Mouse (Mus musculus) stomach, embryonic 15.5 days (tissue): Measurements from ENCODE around the gene Irf4. TPM values are rescaled to one million over a fixed set of nuclear protein-coding genes. Genes with fewer than 3 reads are reported as not detected.

Experiments used
- ATAC-seq: fragments of 200-750 bp; cut with Nextera tagmentation; 2 replicates; pipeline ENCODE4 v1.8.0; 2017; ENCODE audit warnings: low read depth, moderate number of reproducible peaks, moderate TSS enrichment; ENCODE audit not compliant: insufficient read depth, low FRiP score
- H3K27ac ChIP-seq: fragments of 300-500 bp; sonication (generic); 2 replicates; pipeline ENCODE4 v1.5.1; 2015; ENCODE audit warnings: mild to moderate bottlenecking, inconsistent platforms
- H3K27me3 ChIP-seq: fragments of 300-500 bp; sonication (generic); replicated peaks from 2 replicates; pipeline ENCODE4 v1.6.1; 2015; ENCODE audit warnings: inconsistent platforms
- H3K36me3 ChIP-seq: fragments of 300-500 bp; sonication (generic); 2 replicates; pipeline ENCODE4 v1.6.1; 2015; ENCODE audit warnings: inconsistent platforms
- H3K4me1 ChIP-seq: fragments of 300-500 bp; sonication (generic); 2 replicates; pipeline ENCODE4 v1.6.1; 2015; ENCODE audit warnings: inconsistent platforms
- H3K4me2 ChIP-seq: fragments of 300-500 bp; sonication (generic); 2 replicates; pipeline ENCODE4 v1.6.1; 2015; ENCODE audit warnings: mild to moderate bottlenecking, inconsistent platforms
- H3K4me3 ChIP-seq: fragments of 300-500 bp; sonication (generic); replicated peaks from 2 replicates; pipeline ENCODE4 v1.5.1; 2015; ENCODE audit warnings: inconsistent platforms
- H3K9ac ChIP-seq: fragments of 300-500 bp; sonication (generic); 2 replicates; pipeline ENCODE4 v1.6.1; 2015; ENCODE audit warnings: inconsistent platforms
- H3K9me3 ChIP-seq: fragments of 300-500 bp; sonication (generic); 2 replicates; pipeline ENCODE4 v1.6.1; 2016; ENCODE audit warnings: inconsistent platforms
- WGBS: fragments of 180-500 bp; shearing (Covaris S2); methylation state at CpG from one replicate; pipeline ENCODE4 v1.1.7; 2015; 5-methylcytosine and 5-hydroxymethylcytosine counted together
- polyA plus RNA-seq: library from polyadenylated mRNA; unstranded; fragments of >200 nt; fragmentation: Nextera tagmentation; extraction: Ambion mirVana; gene quantifications from 2 replicates; pipeline ENCODE4 v1.2.1, GENCODE M21; 2015

Gene Irf4
- polyA plus RNA-seq, 1 experiment from 2014 or later: 0.09 TPM

DNA sequence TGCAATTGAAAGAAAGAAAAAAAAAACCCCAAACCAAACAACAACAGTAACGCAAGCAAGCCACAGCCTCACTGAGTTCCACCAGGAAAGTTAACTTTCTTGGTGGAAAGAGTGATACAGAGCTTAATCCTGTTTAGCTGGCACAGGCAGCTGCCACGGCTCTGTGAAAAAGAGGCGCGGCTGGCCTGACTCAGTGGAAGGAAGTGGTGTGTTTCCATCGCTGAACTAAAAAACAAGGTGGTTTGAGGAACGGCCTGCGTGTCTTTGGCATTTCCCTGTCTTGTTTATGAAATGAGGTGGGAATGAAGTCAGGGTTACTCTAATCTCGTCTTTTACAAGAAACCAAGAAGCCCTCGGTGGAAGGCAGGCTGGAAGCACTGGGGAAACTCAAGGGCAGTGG, 43.3 kb downstream of the Irf4 start:
- no peak for ATAC-seq
- WGBS: 66% methylated on average over 9 of the region's 9 CpGs

DNA sequence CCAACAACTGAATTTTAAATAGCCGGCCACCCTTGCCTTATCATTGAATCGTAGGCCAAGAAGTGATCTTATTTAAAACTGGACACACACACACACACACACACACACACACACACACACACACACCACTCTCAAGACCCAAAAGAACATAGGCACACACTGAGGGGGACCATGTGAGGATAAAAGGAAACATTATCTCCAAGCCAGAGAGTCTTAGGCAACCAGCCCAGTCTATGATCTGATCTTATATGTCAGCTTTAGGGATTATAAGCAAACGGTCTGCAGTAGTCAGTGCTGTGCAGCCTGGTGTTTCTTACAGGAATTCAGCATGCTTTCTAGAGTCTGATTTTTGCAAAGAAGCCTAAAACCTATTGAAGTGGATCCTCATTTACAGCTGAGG, 43.7 kb downstream of the Irf4 start:
- Histone ChIP-seq H3K36me3 (no peaks in the 10 kb centered on the region), H3K27me3 (no peaks in the 10 kb centered on the region), H3K27ac (no peak overlapping the region), H3K9me3 (no peaks in the 10 kb centered on the region), H3K9ac (no peak overlapping the region), H3K4me1 (0 out of 2 replicates have a peak, but pooled peaks cover 3% of the 10 kb centered on the region), H3K4me3 (no peak overlapping the region), H3K4me2 (no peak overlapping the region)
- WGBS: 61% methylated on average over 3 of the region's 3 CpGs
- ATAC-seq: no peak

More for the DNA sequence above, 43.3 kb downstream of the Irf4 start:
- H3K36me3 ChIP-seq: no peaks in the 10 kb centered on the region
- H3K4me3 ChIP-seq: no peak overlapping the region
- H3K4me1 ChIP-seq: 0 out of 2 replicates have a peak, but pooled peaks cover 3% of the 10 kb centered on the region
- no peaks in the 10 kb centered on the region for H3K27me3 ChIP-seq
- H3K4me2 ChIP-seq: no peak overlapping the region
- H3K9ac ChIP-seq: no peak overlapping the region
- H3K9me3 ChIP-seq: no peaks in the 10 kb centered on the region
- no peak overlapping the region for H3K27ac ChIP-seq

GRCm38 (mm10) chr13:30793196-30793595, 44.2 kb downstream of the Irf4 start:
- WGBS: 83% methylated on average over 4 of the region's 4 CpGs
- no peaks in the 10 kb centered on the region for H3K36me3 ChIP-seq
- H3K9me3 ChIP-seq: no peaks in the 10 kb centered on the region
- 0 out of 2 replicates have a peak, but pooled peaks cover 3% of the 10 kb centered on the region for H3K4me1 ChIP-seq
- no peak overlapping the region for H3K27ac ChIP-seq
- H3K4me3 ChIP-seq: no peak overlapping the region
- ATAC-seq: no peak
- H3K9ac ChIP-seq: no peak overlapping the region
- H3K27me3 ChIP-seq: no peaks in the 10 kb centered on the region
- no peak overlapping the region for H3K4me2 ChIP-seq

DNA sequence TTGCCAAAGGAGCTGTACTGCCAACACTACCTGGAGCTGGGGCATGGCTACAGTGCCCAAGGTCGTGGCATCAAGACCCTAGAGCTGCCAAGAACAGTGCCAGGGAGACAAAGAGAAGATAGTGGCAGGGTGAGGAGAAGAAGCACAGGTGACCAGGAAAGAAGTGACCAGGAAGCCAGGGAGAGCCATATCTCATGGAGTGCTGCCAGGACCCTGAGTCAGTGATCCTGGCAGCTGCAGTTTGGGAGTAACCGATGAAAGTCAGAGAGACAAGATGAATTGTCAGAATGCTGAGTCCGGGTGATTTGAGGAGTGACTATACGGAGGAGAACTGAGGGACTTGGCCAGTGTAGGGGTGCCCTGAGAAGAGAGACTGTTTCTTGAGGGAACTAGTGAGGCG, 44.6 kb downstream of the Irf4 start:
- 74% methylated on average over 5 of the region's 5 CpGs for WGBS
- no peak overlapping the region for H3K4me2 ChIP-seq
- no peak overlapping the region for H3K4me3 ChIP-seq
- no peak for ATAC-seq
- no peaks in the 10 kb centered on the region for H3K27me3 ChIP-seq
- no peaks in the 10 kb centered on the region for H3K9me3 ChIP-seq
- H3K4me1 ChIP-seq: 0 out of 2 replicates have a peak, but pooled peaks cover 3% of the 10 kb centered on the region
- no peak overlapping the region for H3K27ac ChIP-seq
- H3K9ac ChIP-seq: no peak overlapping the region
- H3K36me3 ChIP-seq: no peaks in the 10 kb centered on the region

GRCm38 (mm10) chr13:30795960-30796359, 46.9 kb downstream of the Irf4 start:
- Histone ChIP-seq H3K4me1 (0 out of 2 replicates have a peak, but pooled peaks cover 3% of the 10 kb centered on the region), H3K27ac (no peak overlapping the region), H3K9ac (no peak overlapping the region), H3K4me2 (no peak overlapping the region), H3K9me3 (no peaks in the 10 kb centered on the region), H3K4me3 (no peak overlapping the region), H3K36me3 (no peaks in the 10 kb centered on the region), H3K27me3 (no peaks in the 10 kb centered on the region)
- no peak for ATAC-seq
- 87% methylated on average over 4 of the region's 4 CpGs for WGBS

DNA sequence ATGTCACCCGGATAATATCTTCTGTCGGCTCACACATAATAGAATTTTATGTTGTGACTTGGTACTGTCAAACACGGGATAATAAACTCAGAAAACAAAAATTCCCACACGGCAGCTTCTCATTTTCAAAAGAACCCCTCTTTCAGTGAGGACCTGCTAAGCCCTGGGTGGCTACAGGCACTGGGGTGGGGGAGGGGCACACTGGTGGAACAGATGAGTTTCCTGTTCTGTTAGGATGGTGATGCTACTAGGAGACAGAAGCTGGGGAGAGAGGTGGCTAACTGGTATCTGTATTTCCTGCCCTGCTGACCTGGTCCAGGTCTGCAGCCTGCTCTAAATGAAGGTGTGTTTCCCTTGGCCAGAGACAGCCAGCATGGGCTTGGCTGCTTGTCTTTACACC, 52.9 kb downstream of the Irf4 start:
- Histone ChIP-seq H3K4me1 (no peaks in the 10 kb centered on the region), H3K27me3 (no peaks in the 10 kb centered on the region), H3K27ac (no peak overlapping the region), H3K36me3 (no peaks in the 10 kb centered on the region), H3K4me3 (no peak overlapping the region), H3K9me3 (no peaks in the 10 kb centered on the region), H3K9ac (no peak overlapping the region), H3K4me2 (no peak overlapping the region)
- 76% methylated on average over 4 of the region's 4 CpGs for WGBS
- no peak for ATAC-seq

GRCm38 (mm10) chr13:30802336-30802955, 53.4 kb downstream of the Irf4 start:
- Histone ChIP-seq H3K4me3 (no peak overlapping the region), H3K4me2 (no peak overlapping the region), H3K9ac (no peak overlapping the region), H3K27ac (no peak overlapping the region), H3K9me3 (no peaks in the 10 kb centered on the region), H3K36me3 (no peaks in the 10 kb centered on the region), H3K27me3 (no peaks in the 10 kb centered on the region), H3K4me1 (no peaks in the 10 kb centered on the region)
- 88% methylated on average over 5 of the region's 5 CpGs for WGBS
- ATAC-seq: no peak

- no peak for ATAC-seq
- H3K27ac ChIP-seq: no peak overlapping the region
- no peak overlapping the region for H3K9ac ChIP-seq
- no peaks in the 10 kb centered on the region for H3K4me1 ChIP-seq
- H3K9me3 ChIP-seq: no peaks in the 10 kb centered on the region
- no peak overlapping the region for H3K4me2 ChIP-seq
- WGBS: 90% methylated on average over 7 of the region's 7 CpGs
- H3K36me3 ChIP-seq: no peaks in the 10 kb centered on the region; the same call in 1 of the 2 replicates
- no peak overlapping the region for H3K4me3 ChIP-seq
- H3K27me3 ChIP-seq: no peaks in the 10 kb centered on the region
Measured at GRCm38 (mm10) chr13:30809240-30809639, 60.2 kb downstream of the Irf4 start.

- Histone ChIP-seq H3K4me2 (no peak overlapping the region), H3K4me1 (no peaks in the 10 kb centered on the region), H3K9me3 (no peaks in the 10 kb centered on the region), H3K36me3 (peaks cover 6% of the 10 kb centered on the region), H3K9ac (no peak overlapping the region), H3K4me3 (no peak overlapping the region), H3K27me3 (no peaks in the 10 kb centered on the region), H3K27ac (no peak overlapping the region)
- no peak for ATAC-seq
- 79% methylated on average over 5 of the region's 5 CpGs for WGBS
Measured at GRCm38 (mm10) chr13:30813464-30813863, 64.4 kb downstream of the Irf4 start.

DNA sequence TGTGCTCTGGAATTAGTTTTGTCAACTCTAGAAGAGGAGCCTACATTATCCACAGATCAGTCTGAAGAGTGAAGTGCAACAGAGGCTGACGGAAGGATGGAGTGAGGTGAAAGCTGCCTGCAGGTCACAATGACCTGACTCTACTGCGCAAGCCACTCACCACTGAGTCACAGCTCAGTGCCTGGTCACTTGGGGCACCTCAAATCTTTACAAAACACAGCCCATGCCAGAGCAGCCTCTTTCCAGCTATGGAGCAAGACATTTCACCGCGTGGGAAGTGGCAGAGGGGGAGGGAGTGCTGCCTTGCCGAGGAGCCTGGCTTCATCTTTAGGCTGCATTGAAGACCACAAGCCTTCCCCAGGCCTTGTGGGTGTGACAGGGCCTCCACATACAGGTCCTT, 65.2 kb downstream of the Irf4 start:
- Histone ChIP-seq H3K27me3 (no peaks in the 10 kb centered on the region), H3K9me3 (no peaks in the 10 kb centered on the region), H3K4me2 (no peak overlapping the region), H3K27ac (no peak overlapping the region), H3K4me3 (no peak overlapping the region), H3K9ac (no peak overlapping the region), H3K4me1 (no peaks in the 10 kb centered on the region), H3K36me3 (peaks cover 6% of the 10 kb centered on the region)
- WGBS: 79% methylated on average over 5 of the region's 5 CpGs
- ATAC-seq: no peak

Other genes with a start within 250 kb of the Irf4 start
- gene Uqcrfs1, start 203.9 kb upstream of the Irf4 start, polyA plus RNA-seq: 258 and 261 TPM in 2 replicates
- 25.0 and 28.4 TPM in 2 replicates for gene Dusp22, start 89.2 kb upstream of the Irf4 start, polyA plus RNA-seq
- 0.10 TPM in 1 of 2 replicates, not detected in the other for gene Hus1b, start 198.5 kb downstream of the Irf4 start, polyA plus RNA-seq
- 26.6 and 29.1 TPM in 2 replicates for gene Exoc2, start 224.9 kb downstream of the Irf4 start, polyA plus RNA-seq
- gene Gm5447, start 225.0 kb downstream of the Irf4 start, polyA plus RNA-seq: 0.08 and 0.19 TPM in 2 replicates